Mouse (Mus musculus): ENCODE data around the gene Stard9.

GRCm38 (mm10) chr2:120646777-120647176 lies 17.9 kb downstream of the Stard9 start:
- no peak for TF ChIP-seq ZMIZ1 (IDR thresholded peaks at IDR 0.05; ENCODE audit: low read depth, low read length)
- no peak for TF ChIP-seq POLR2A (IDR thresholded peaks at IDR 0.05; ENCODE audit: low read depth, low read length)
- TF ChIP-seq GABPA (IDR thresholded peaks at IDR 0.05; ENCODE audit: insufficient replicate concordance, low read depth, low read length), result no peak
- TF ChIP-seq SMC3 (IDR thresholded peaks at IDR 0.05; ENCODE audit: low read depth, low read length), result no peak
- TF ChIP-seq MAX (IDR thresholded peaks at IDR 0.05; ENCODE audit: low read length), result no peak
- TF ChIP-seq EP300 (IDR thresholded peaks at IDR 0.05; ENCODE audit: low read length), result no peak
- TF ChIP-seq POLR2AphosphoS2 (IDR thresholded peaks at IDR 0.05; ENCODE audit: low read depth, low read length), result no peak
- no peak for TF ChIP-seq ETS1 (conservative IDR thresholded peaks at IDR 0.05; ENCODE audit: low read depth, low read length)
- TF ChIP-seq CTCF (conservative IDR thresholded peaks at IDR 0.05 in 1 of 2, IDR thresholded peaks at IDR 0.05 in 1 of 2; ENCODE audit: low read depth in 2 of 2, low read length in 2 of 2), result no peak
- no peak for TF ChIP-seq ELF1 (IDR thresholded peaks at IDR 0.05; ENCODE audit: low read depth, low read length)
- TF ChIP-seq MEF2A (IDR thresholded peaks at IDR 0.05; ENCODE audit: borderline replicate concordance, low read depth, low read length), result no peak
- no peak for TF ChIP-seq ZNF384 (IDR thresholded peaks at IDR 0.05; ENCODE audit: low read depth, low read length)
- TF ChIP-seq JUND (conservative IDR thresholded peaks at IDR 0.05; ENCODE audit: low read depth, low read length), result no peak
